Mouse (Mus musculus) lung, postnatal 0 days (tissue): Measurements from ENCODE around the gene Dus3l.

ENCODE experiments used
- CTCF ChIP-seq: IDR thresholded peaks from 2 replicates; pipeline ENCODE4 v1.5.1; 2016; ENCODE audit warnings: antibody characterized with exemption, mild to moderate bottlenecking
- EP300 ChIP-seq: IDR thresholded peaks from 2 replicates; pipeline ENCODE4 v1.6.1; 2016; ENCODE audit warnings: antibody characterized with exemption, mild to moderate bottlenecking, control low read depth

DNA sequence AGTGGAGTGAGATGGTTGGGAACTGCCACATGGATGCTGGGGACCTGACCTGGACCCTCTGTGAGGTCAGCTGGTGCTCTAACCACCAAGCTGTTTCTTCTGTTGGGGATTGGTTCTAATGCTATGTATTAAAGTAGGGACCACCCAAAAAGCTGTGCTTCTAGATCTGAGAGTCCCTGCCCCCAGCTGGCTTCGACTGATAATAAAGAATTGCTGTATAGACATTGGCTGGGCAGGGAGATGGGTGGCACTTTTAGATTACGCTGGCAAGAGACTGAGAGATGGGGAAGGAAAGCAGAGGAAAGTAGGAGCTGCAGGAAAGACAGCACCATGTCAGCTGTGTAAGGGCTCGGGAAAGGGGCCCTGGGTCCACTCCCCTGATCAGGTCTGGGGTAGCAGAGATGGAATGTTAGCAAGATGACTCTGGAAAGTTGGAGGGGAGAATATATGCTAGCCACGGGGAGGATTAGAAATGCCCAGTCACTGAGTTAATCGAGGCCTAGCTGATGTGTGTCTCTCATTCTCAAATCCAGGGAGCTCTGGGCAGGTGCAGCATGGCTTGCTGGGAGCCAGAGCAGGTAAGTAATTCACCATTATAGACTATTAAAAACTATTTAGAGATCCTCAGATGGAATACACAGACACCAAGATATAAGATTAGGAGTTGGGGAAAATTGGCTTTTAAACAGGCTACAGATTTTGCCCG, 29.2 kb downstream of the Dus3l start:
- TF ChIP-seq CTCF = no peak
- TF ChIP-seq EP300 = no peak
